Mouse (Mus musculus) megakaryocyte, embryonic 14.5 days (primary cell): ENCODE results near the gene Pkn3. TPM values are rescaled to one million over a fixed set of nuclear protein-coding genes. Genes with fewer than 3 reads are reported as not detected.

Experiments used
- H3K27me3 ChIP-seq: replicated peaks from 2 replicates; pipeline ENCODE3; 2012; ENCODE audit warnings: inconsistent platforms
- H3K36me3 ChIP-seq: replicated peaks from 2 replicates; pipeline ENCODE3; 2012; ENCODE audit warnings: low read length, inconsistent platforms, mixed read lengths
- H3K4me1 ChIP-seq: 2 replicates; pipeline ENCODE4 v1.6.1; 2012; ENCODE audit warnings: inconsistent platforms
- H3K4me3 ChIP-seq: replicated peaks from 2 replicates; pipeline ENCODE3; 2012; ENCODE audit warnings: moderate library complexity, mild to moderate bottlenecking, inconsistent platforms
- H3K9me3 ChIP-seq: 2 replicates; pipeline ENCODE4 v1.6.1; 2012; ENCODE audit warnings: inconsistent platforms
- FLI1 ChIP-seq: IDR thresholded peaks from 2 replicates; pipeline ENCODE4 v1.6.1; 2012; ENCODE audit warnings: low read length, inconsistent platforms, mixed read lengths
- GATA1 ChIP-seq: IDR thresholded peaks from 3 replicates; pipeline ENCODE4 v1.6.1; 2012; ENCODE audit warnings: mixed read lengths, low read length, inconsistent platforms, borderline replicate concordance
- polyA plus RNA-seq: library from polyadenylated mRNA; stranded (reverse); fragments of >175 nt; gene quantifications from 2 replicates; pipeline ENCODE4 v1.2.3, GENCODE M21; 2012; ENCODE audit warnings: low replicate concordance; ENCODE audit not compliant: insufficient read depth

The Pkn3 gene
- polyA plus RNA-seq, 1 experiment, result 19.4 TPM

DNA sequence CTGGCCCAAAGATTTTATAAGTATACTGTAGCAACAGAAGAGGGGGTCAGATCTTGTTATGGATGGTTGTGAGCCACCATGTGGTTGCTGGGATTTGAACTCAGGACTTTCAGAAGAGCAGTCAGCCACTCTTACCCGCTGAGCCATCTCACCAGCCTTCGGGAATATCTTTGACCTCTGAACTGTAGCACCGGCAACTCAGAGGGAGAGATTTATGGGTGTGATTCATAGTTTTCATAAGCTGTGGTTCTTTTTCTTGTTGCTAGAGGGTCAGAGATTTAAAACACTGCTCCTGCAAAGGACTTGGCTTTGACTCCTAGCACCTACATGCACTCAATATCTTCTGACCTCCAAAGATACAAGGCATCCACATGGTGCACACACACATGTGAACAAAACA lies 1.9 kb upstream of the Pkn3 start:
- H3K9me3 ChIP-seq, result no peaks in the 10 kb centered on the region
- no peak overlapping the region for H3K4me3 ChIP-seq
- no peak for TF ChIP-seq FLI1
- no peak for TF ChIP-seq GATA1
- peaks cover 39% of the 10 kb centered on the region for H3K4me1 ChIP-seq
- peaks cover 37% of the 10 kb centered on the region for H3K36me3 ChIP-seq
- no peaks in the 10 kb centered on the region for H3K27me3 ChIP-seq

DNA sequence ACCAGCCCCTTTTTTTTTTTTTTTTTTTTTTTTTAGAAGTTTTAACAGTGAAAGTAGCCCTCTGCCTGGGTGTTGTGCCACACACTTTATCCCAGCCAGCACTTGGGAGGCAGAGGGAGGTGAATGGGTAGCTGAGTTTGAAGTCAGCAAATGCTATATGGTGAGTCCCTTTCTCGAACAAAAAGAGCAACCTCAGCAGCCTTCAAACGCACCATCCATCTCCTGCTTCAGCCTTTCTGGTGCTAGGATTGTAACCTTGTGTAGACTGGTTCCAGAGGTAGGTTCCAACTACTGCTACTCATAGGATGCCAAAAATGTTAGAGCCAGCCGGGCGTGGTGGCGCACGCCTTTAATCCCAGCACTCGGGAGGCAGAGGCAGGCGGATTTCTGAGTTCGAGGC lies 1.0 kb upstream of the Pkn3 start:
- H3K9me3 ChIP-seq, result no peaks in the 10 kb centered on the region
- no peak for TF ChIP-seq GATA1
- no peak for TF ChIP-seq FLI1

DNA sequence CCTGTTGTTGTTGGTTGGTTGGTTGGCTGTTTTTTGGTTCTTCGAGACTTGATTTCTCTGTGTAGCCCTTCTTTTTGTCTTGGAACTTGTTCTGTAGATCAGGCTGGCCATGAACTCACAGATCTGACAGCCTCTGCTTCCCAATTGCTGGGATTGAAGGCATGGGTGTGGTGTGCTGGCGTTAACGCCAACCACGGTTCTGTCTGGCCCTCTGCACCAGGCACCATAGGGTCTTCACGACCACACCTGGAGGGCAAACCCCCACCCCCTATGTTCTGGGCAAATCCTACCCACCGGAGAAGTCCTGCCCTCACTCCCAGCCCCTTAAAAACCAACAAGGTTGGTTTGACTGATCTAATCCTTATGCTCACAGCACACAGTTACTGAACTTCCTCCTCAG lies 525 bp upstream of the Pkn3 start:
- peak overlapping the region; percentile 97 for H3K4me3 ChIP-seq
- no peaks in the 10 kb centered on the region for H3K27me3 ChIP-seq
- peaks cover 40% of the 10 kb centered on the region for H3K4me1 ChIP-seq
- peaks cover 49% of the 10 kb centered on the region for H3K36me3 ChIP-seq
- no peaks in the 10 kb centered on the region for H3K9me3 ChIP-seq
- TF ChIP-seq FLI1 (no peak), GATA1 (no peak)

More for the DNA sequence above, 1.0 kb upstream of the Pkn3 start:
- Histone ChIP-seq H3K4me1 (peaks cover 40% of the 10 kb centered on the region), H3K4me3 (no peak overlapping the region), H3K27me3 (no peaks in the 10 kb centered on the region), H3K36me3 (peaks cover 44% of the 10 kb centered on the region)

DNA sequence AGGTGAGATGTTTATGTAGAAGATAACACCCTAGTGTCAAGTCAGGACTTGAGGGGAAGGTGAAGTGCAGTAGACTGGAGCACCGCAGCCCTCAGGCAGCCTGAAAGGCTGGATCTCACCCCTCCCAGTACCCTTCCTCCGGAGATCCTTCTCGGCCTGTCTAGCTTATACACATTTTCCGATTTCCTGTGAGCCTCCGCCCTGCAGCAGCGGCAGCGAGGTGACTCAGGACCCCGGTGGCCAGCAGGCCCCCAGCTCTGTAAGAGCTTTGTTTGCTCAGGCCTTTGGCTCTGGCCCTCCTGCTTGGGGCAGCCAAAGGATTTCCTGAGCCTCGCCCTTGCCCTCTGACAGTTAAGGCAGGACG lies 847 bp downstream of the Pkn3 start:
- Histone ChIP-seq H3K4me3 (peak overlapping the region; percentile 97), H3K9me3 (no peaks in the 10 kb centered on the region), H3K4me1 (peaks cover 47% of the 10 kb centered on the region), H3K27me3 (no peaks in the 10 kb centered on the region), H3K36me3 (peaks cover 52% of the 10 kb centered on the region)
- no peak for TF ChIP-seq GATA1
- no peak for TF ChIP-seq FLI1

DNA sequence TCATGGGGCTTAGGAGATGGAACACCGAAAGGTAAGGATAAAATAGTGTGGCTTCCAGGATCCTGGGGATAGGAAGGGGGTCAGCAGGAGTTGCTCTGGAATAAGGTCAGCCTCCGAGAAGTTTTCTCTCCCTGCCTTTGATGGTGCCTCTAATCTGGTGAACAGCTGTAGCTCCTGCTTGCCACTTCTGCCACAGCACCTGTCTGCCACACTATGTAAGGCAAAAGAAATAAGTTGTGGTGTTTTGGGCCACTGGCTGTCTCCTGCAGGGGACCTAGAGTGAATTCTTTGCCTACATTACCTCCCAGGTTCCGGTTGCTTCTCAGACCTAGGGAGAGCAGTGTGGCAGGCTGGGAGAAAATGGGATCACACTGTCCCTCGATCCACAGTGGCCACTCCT lies 1.3 kb downstream of the Pkn3 start:
- TF ChIP-seq FLI1, result no peak
- TF ChIP-seq GATA1, result no peak
- Histone ChIP-seq H3K9me3 (no peaks in the 10 kb centered on the region), H3K4me1 (peaks cover 47% of the 10 kb centered on the region), H3K4me3 (peak overlapping the region; percentile 97), H3K36me3 (peaks cover 49% of the 10 kb centered on the region), H3K27me3 (no peaks in the 10 kb centered on the region)

DNA sequence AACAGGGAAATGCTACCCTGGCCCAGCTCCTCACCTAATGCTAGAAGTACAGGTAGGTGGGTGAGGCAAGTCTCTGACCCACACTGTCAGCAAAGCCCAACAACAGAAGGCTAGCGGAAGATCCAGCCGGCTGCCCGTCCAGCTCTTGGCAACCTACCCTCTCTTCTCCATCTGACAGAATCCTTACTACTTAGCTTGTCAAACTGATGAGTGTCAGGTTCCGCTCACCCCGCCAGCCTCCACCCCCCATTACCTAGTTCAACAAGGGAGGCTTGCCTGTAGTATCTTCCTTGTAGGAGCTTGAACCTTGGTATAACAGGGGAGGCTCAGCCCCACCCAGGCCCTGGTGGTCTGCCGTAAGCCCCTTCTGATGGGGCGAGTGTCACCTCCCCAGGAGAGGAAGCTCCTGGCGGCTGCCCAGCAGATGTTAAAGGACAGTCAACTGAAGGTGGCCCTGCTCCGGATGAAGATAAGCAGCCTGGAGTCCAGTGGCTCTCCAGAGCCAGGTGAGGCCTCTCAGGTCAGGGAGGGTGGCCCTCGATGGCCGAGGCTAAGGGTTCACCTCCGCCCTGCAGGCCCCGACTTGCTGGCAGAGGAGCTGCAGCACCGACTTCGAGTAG lies 2.8 kb downstream of the Pkn3 start:
- Histone ChIP-seq H3K4me1 (peaks cover 50% of the 10 kb centered on the region), H3K27me3 (no peaks in the 10 kb centered on the region), H3K36me3 (peaks cover 52% of the 10 kb centered on the region), H3K9me3 (no peaks in the 10 kb centered on the region), H3K4me3 (no peak overlapping the region)
- TF ChIP-seq GATA1 (no peak), FLI1 (no peak)

DNA sequence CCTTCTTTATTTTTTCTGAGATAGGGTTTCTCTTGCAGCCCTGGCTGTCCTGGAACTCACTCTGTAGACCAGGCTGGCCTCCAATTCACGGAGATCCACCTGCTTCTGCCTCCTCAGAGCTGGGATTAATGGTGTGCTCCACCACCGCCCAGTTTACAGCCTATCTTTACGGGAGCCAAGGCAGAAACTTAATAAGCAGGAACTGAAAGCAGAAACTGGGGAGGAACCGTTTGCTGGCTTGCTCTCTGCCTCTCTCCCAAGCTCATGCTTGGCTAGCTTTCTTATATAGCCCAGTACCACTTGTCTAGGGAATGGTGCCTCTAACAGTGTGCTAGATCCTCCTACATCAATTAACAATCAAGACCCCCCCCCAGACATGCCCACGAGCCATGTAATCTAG lies 6.6 kb downstream of the Pkn3 start:
- no peaks in the 10 kb centered on the region for H3K27me3 ChIP-seq
- no peaks in the 10 kb centered on the region for H3K9me3 ChIP-seq
- no peak overlapping the region for H3K4me3 ChIP-seq
- TF ChIP-seq FLI1 (no peak), GATA1 (no peak)
- peaks cover 80% of the 10 kb centered on the region for H3K36me3 ChIP-seq
- peaks cover 42% of the 10 kb centered on the region for H3K4me1 ChIP-seq

DNA sequence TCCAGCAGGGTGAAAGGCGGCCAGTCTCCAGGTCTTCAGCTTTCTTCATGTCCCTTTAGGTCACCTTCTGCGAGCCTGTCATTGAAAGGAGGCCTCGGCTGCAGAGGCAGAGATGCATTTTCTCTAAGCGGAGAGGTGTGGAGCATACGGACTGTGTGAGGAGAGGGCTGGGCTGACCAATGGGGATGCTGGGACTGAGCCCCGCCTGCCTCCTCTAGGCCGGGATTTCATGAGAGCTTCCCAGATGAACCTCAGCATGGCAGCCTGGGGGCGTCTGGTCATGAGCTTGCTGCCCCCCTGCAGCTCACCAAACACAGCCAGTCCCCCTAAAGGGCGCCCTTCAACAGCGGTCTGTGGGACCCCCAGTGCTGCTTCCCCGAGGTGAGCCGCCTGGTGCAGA lies 7.1 kb downstream of the Pkn3 start:
- Histone ChIP-seq H3K4me1 (peaks cover 37% of the 10 kb centered on the region), H3K27me3 (no peaks in the 10 kb centered on the region), H3K4me3 (no peak overlapping the region), H3K36me3 (peaks cover 79% of the 10 kb centered on the region), H3K9me3 (no peaks in the 10 kb centered on the region)
- TF ChIP-seq GATA1 (no peak), FLI1 (no peak)

DNA sequence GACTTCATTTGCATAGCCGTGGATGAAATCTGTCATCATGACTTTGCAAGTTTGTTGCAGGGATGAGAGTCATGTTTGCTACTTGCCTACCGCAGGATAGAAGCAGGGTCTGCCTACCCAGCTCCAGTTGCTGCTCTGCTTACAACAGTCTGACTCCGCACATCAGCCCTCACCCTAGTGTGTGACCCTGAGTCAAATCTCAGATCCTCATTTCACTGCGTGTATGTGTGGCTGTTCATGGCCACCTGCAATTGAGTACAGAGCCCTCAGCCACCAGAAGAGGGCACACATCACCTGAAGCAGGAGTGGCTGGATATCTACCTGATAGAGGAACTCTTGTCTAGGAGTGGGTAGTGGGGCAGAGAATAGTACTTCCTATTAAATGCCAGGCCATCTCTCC lies 9.8 kb downstream of the Pkn3 start:
- Histone ChIP-seq H3K4me1 (peaks cover 46% of the 10 kb centered on the region), H3K27me3 (no peaks in the 10 kb centered on the region)
- TF ChIP-seq FLI1, result no peak

DNA sequence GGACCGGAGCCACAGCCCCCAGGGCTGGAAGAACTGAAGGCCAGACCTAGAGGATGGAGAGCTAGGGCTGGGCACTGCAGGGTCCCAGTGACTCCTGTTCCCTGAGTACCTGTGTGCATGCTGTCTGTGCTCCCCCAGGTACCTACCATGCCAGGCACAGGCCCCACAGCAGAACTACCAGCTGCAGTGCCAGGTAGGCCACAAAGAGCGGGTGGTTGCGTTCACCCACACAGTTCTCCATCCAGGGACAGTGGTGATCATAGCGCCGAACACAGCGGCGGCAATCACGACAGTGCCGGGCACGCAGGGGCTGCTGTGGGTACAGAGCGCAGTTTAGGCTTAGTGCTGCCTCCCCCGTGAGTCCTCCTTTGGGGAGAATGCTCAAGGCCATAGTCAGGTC lies 14.0 kb downstream of the Pkn3 start:
- H3K4me3 ChIP-seq, result peak overlapping the region; percentile 64
- H3K36me3 ChIP-seq, result peaks cover 63% of the 10 kb centered on the region
- H3K4me1 ChIP-seq, result peaks cover 65% of the 10 kb centered on the region
- no peaks in the 10 kb centered on the region for H3K9me3 ChIP-seq
- H3K27me3 ChIP-seq, result no peaks in the 10 kb centered on the region
- TF ChIP-seq GATA1 (no peak), FLI1 (no peak)

More for the DNA sequence above, 9.8 kb downstream of the Pkn3 start:
- no peak overlapping the region for H3K4me3 ChIP-seq
- H3K9me3 ChIP-seq, result no peaks in the 10 kb centered on the region
- peaks cover 79% of the 10 kb centered on the region for H3K36me3 ChIP-seq

DNA sequence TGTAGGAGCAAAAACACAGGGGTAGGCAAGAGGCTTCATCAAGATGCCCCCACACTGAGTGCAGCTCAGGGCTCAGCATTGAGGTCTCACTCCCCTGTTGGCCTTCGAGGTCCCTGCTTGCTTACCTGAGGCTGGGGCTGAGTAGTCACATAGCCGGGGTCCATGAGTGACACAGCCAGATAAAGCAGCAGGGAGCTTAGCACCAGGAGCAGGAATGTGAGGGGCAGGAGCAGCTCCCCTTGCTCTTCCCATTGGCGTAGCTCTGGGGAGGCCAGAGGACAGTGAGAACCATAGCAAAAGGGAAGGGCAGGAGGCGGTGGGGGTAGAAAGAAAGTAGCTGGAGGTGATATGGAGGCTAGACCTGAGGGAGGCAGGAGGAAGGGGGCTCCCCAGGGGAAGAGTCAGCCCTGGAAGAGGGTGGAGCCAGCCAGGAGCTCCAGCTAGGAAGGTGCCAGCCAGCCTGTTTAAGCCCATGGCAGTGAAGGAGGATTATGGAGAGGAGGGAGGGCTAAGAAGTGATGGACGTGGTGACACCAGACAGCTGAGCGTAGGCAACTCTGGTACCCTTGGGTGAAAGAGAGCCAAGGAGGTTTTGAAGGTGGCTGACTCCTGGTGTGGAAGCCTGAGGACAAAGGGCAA lies 14.9 kb downstream of the Pkn3 start:
- no peaks in the 10 kb centered on the region for H3K27me3 ChIP-seq
- H3K36me3 ChIP-seq, result peaks cover 63% of the 10 kb centered on the region
- H3K4me1 ChIP-seq, result peaks cover 61% of the 10 kb centered on the region
- no peaks in the 10 kb centered on the region for H3K9me3 ChIP-seq
- no peak for TF ChIP-seq FLI1
- TF ChIP-seq GATA1, result no peak
- peak overlapping the region; percentile 97 for H3K4me3 ChIP-seq
